Mouse (Mus musculus) mouse embryonic stem cell (cell line): Measurements from ENCODE around the gene Cks1b.

Experiments
- in situ Hi-C, 2 experiments: fragments of 300-500 bp; cut with MboI; formaldehyde crosslinking; loops; 1 replicate in 1 of 2; 3 replicates in 1 of 2; pipeline ENCODE4 v1.14.3; 2019 to 2020; ENCODE audit warnings: low sequenced_read_pairs in 2 of 2, low pct_unique_long_range_greater_than_20kb in 1 of 2, mixed read lengths in 1 of 2; ENCODE audit not compliant: unreplicated experiment in 1 of 2

Gene Cks1b

GRCm38 (mm10) chr3:89388134-89388881, 29.9 kb downstream of the Cks1b start:
- in situ Hi-C loops = no loop called here

GRCm38 (mm10) chr3:89387632-89388031, 30.6 kb downstream of the Cks1b start:
- in situ Hi-C loops = no loop called here

- in situ Hi-C loops = no loop called here
These were observed 31.5 kb downstream of the Cks1b start for GRCm38 (mm10) chr3:89386438-89387420.

GRCm38 (mm10) chr3:89385451-89385850, 32.7 kb downstream of the Cks1b start:
- in situ Hi-C loops = no loop called here

DNA sequence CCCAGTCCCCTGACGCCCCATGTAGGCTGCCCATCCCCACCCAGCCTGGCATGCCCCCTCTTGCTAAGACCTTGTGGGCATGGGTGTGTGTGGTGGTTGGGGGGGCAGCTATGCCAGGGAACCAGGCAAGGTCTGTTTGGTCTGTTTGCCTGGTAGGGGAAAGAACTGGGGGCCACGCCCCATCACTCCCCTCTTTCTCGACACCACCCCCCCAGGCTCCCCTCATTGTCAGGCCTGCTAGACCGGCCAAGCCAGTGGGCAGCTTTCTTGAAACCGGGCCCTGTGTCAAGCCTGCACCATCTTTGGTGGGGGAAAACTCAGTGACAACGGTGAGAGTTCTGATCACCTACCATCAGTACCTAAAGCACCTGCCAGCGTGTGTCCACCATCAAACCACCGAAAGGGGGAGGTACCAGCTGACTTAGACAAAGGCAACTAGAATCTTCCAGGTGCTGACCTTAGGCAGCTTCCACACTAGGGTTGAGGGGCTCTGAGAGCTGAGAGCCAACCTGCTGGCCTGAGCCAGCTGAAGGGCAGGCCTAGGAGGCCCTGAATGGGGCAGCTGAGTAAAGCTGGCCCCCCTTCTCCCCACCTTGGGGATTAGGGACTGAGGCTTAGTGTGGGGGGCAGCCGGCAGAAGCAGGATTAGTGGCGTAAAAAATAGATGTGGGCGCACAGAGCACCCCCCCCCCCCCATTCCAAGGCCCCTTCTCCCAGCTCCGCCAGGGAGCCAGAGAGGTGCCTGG, 33.7 kb downstream of the Cks1b start:
- in situ Hi-C loops = no loop called here

- in situ Hi-C loops = no loop called here
These were observed 34.4 kb downstream of the Cks1b start for GRCm38 (mm10) chr3:89383651-89384255.

DNA sequence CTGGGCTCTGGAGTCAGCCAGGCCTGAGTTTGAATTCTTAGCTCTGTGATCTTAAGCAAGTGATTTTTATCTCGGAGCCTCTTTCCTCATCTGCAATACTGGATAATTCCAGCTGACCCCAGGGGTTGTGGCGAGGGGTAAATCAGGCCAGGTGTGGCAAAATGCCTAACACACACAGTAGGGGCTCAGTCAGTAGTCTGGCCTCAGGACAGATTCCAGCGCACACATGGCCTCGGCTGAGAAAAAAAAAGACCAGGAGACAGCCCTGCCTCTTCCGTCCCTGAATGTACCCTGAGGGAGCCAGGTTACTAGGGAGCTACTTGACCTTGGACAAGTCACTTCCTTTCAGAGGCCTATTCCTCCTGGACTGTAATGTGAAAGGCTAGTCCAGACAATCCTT, 35.2 kb downstream of the Cks1b start:
- in situ Hi-C loops = no loop called here

DNA sequence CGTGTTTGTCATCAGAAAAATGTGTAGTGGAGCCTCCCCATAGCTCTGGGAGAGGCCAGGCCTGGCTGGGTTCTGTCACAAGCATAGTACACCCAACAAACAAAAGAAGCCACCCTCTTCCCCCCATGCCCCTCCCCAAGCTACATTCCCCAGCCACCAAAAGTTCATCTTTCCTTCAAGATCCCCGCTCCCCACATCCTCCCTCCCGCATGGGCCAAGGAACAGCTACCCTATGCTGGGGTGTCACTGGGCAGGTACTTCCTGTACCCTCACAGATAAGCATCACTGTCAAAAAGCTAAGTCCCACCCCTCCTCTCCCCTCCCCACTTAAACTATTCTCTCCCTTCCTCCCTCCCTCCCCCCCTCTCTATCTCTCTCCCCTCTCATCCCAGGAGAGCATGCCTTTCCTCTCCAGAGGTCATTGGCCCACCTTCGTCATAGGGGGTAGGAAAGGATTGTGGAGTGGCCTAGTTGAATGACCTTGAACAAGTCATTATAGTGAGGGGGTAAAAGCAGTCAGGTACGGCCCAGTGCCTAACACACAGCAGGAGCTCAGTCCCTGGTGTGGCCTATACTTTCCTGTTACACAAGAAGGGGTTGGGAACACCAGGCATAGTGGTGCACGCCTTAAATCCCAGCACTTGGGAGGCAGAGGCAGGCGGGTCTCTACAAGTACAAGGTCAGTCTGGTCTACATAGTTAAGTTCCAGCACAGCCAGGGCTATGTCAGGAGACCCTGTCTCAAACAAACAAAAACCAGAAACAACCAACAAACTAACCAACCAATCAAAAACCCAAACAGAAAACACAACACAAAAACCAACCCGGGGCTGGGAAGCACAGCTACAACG, 35.9 kb downstream of the Cks1b start:
- in situ Hi-C loops = no loop called here

GRCm38 (mm10) chr3:89381233-89381632, 37.0 kb downstream of the Cks1b start:
- in situ Hi-C loops = no loop called here

- in situ Hi-C loops = no loop called here
These were observed 37.5 kb downstream of the Cks1b start for GRCm38 (mm10) chr3:89380711-89381110.

DNA sequence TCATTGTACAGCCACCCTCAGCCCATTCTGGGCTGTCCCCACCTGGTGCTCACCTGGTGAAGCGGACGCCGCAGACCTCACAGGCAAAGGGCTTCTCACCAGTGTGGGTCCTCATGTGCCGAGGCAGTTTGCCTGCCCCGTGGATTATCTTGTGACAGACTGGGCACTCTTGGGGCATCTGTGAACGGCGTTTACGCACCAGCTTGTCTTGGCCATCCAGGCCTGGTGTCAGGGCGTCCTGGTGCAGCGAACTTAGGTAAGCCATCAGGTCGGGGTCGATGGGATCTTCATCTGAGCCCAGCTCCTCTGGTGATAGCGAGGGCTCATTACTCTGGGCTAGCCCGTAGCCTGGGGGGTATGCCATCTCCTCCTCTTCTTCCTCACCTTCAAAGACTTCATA, 37.9 kb downstream of the Cks1b start:
- in situ Hi-C loops = no loop called here

GRCm38 (mm10) chr3:89379388-89380131, 38.6 kb downstream of the Cks1b start:
- in situ Hi-C loops = no loop called here

DNA sequence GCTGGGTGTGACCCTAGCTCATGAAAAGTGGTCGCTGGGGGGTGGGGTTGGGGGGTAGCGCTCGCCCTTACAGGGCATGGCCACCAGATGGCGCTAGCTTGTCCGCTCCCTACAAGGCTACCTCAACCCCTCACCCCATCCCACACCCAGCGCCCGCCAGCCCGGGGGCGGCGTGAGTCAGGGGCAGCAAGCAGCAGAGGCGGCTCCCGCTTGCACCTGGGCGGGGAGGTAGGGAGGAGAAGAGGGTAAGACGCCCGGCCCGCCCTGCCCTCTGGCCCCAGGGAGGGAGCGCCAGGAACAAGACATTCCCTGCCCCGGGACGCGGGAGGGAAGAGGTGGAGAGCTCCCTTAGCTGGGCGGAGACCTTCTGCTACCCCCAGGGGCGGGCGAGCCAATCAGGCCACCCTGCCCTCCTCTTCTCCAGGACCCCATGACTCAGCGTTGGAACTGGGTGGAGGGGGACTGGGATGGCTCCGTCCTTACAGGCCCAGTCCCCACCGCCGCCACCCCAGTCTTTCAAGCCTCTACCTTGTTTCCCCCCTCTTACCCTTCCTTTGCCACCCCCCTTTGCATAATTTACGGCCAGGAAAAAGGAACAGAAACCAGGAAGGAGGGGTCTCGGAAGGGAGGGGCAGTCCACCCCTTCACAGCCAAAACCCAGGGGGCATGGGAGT, 39.7 kb downstream of the Cks1b start:
- in situ Hi-C loops = no loop called here

DNA sequence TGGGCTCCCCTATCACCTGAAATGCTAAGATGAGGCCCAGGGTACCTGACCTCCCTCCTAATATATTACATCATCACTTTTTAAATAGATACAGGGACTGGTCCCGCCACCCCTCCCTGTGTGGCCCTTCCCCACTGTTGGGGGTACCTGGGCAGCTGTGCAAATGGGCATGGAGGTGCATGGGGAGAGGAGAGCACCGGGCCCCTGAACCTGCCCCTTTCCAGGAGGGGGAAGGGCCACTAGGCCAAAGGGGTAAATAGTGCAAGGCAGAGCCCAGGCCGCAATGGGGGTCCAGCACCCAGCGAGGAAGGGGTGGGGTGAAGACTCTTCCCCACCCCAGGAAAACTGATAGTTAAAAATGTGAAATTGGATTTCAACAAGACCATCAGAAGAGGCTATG, 40.4 kb downstream of the Cks1b start:
- in situ Hi-C loops = no loop called here

DNA sequence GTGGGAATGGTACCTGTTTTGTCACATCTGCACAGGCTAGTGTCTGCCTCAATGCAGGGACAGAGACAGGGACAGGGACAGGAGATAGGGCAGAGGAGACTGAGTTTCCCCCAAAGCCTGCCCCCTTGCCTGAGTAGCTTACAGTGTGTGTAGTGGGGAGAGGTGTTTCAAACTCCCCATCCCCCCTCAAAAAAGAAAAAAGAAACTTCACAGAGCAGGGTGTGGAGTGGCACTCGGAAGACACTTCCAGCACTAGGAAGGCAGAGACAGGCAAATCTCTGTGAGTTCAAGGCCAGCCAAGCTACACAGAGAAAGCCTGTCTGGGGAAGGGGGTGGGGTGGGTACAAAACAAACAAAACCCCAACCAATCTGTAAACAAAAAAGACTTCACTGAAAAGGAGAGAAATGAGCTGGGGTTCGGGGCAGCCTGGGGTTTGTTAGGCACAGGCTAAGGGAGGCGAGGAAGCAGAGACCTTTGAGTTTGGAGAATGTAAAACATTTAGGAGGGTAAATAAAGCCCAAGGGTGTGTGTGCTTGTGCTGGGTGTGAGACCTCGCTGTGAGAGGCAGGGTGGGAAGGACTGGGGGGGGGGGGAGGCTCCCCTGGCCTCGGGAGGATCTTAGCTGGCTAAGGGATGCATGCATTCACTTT, 44.5 kb downstream of the Cks1b start:
- in situ Hi-C loops = no loop called here

- in situ Hi-C loops = no loop called here
These were observed 50.8 kb downstream of the Cks1b start for GRCm38 (mm10) chr3:89367338-89367737.
